Mouse (Mus musculus): ENCODE measurements around the gene Slc7a6os. TPM values are rescaled to one million over a fixed set of nuclear protein-coding genes. Genes with fewer than 3 reads are reported as not detected.
"Not testable (repeated sequence)": the region's sequence is repeated elsewhere in the genome, so short reads cannot be mapped to it uniquely, and the experiment has no call there.

Gene Slc7a6os
- polyA plus RNA-seq, 1 experiment, result 33.7 TPM

DNA sequence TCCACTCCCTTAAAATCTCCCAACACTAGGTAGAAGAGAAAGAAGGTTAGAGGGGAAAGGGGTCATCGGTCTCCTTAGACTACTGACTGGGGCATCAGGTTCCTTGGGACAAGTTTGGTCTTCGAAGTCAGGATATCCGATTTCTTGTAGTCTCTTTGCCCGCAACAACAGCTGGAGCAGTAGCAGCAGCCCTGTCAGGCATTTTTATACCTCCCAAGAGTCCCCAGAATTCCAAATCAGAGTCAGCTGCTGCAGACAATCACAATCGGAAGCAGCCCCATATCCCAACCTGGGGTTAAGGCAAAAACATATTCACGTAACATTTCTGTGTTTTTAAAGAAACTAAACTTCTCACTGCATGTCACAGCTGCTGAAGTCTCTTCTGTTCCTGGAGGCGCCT is 20.8 kb upstream of the Slc7a6os start:
- Histone ChIP-seq H3K4me1 (ENCODE audit: control insufficient read depth, insufficient read depth, low read length) (no peaks in the 10 kb centered on the region), H3K27ac (ENCODE audit: insufficient read depth, low read length) (no peak overlapping the region), H3K4me3 (replicated peaks; ENCODE audit: insufficient read depth, low read depth, low read length) (no peak overlapping the region), H3K27me3 (ENCODE audit: control insufficient read depth, insufficient read depth, low read length) (no peaks in the 10 kb centered on the region)
- no peak for DNase-seq
- TF ChIP-seq CTCF (IDR thresholded peaks at IDR 0.05; ENCODE audit: borderline replicate concordance, insufficient read depth, low read depth, low read length), result no peak
- no peak for TF ChIP-seq POLR2A (IDR thresholded peaks at IDR 0.05; ENCODE audit: borderline replicate concordance, insufficient read depth, low read length)
- WGBS, result 94% methylated on average over 7 of the region's 7 CpGs

DNA sequence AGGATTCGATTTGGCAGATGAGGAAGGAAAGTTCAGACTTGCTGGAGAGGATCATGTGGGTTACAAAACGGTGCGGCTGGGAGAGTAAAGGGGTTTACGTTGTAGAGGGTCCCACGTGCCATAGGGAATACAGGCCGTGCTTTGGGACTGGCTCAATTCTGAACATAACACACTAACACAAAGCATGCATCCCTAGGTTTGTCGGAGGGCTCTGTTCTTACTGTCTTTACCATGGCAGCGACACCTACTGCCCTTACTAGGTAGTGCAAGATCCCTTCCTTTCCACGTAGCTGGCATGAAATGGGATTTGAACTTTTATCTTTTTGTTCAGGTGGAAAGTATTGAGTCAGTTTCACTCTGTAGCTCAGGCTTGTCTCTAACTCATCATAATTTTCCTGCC is 15.9 kb upstream of the Slc7a6os start:
- peak; percentile 48 to 61 for DNase-seq
- 29% methylated on average over 9 of the region's 9 CpGs for WGBS
- TF ChIP-seq POLR2A (IDR thresholded peaks at IDR 0.05; ENCODE audit: borderline replicate concordance, insufficient read depth, low read length) (no peak), CTCF (IDR thresholded peaks at IDR 0.05; ENCODE audit: borderline replicate concordance, insufficient read depth, low read depth, low read length) (peak; percentile 82)
- Histone ChIP-seq H3K27ac (ENCODE audit: insufficient read depth, low read length) (no peak overlapping the region), H3K4me1 (ENCODE audit: control insufficient read depth, insufficient read depth, low read length) (no peaks in the 10 kb centered on the region), H3K4me3 (replicated peaks; ENCODE audit: insufficient read depth, low read depth, low read length) (no peak overlapping the region), H3K27me3 (ENCODE audit: control insufficient read depth, insufficient read depth, low read length) (no peaks in the 10 kb centered on the region)

GRCm38 (mm10) chr8:106219620-106220019 is 8.9 kb upstream of the Slc7a6os start:
- no peaks in the 10 kb centered on the region for H3K27me3 ChIP-seq (ENCODE audit: control insufficient read depth, insufficient read depth, low read length)
- no peak for DNase-seq
- TF ChIP-seq CTCF (IDR thresholded peaks at IDR 0.05; ENCODE audit: borderline replicate concordance, insufficient read depth, low read depth, low read length), result no peak
- TF ChIP-seq POLR2A (IDR thresholded peaks at IDR 0.05; ENCODE audit: borderline replicate concordance, insufficient read depth, low read length), result no peak

GRCm38 (mm10) chr8:106213959-106214358 is 3.2 kb upstream of the Slc7a6os start:
- Histone ChIP-seq H3K27me3 (ENCODE audit: control insufficient read depth, insufficient read depth, low read length) (no peaks in the 10 kb centered on the region), H3K27ac (ENCODE audit: insufficient read depth, low read length) (no peak overlapping the region), H3K4me1 (ENCODE audit: control insufficient read depth, insufficient read depth, low read length) (no peaks in the 10 kb centered on the region), H3K4me3 (replicated peaks; ENCODE audit: insufficient read depth, low read depth, low read length) (no peak overlapping the region)
- 95% methylated on average over 3 of the region's 3 CpGs for WGBS
- DNase-seq, result no peak
- TF ChIP-seq POLR2A (IDR thresholded peaks at IDR 0.05; ENCODE audit: borderline replicate concordance, insufficient read depth, low read length) (no peak), CTCF (IDR thresholded peaks at IDR 0.05; ENCODE audit: borderline replicate concordance, insufficient read depth, low read depth, low read length) (no peak)

More at GRCm38 (mm10) chr8:106219620-106220019, 8.9 kb upstream of the Slc7a6os start:
- Histone ChIP-seq H3K4me3 (replicated peaks; ENCODE audit: insufficient read depth, low read depth, low read length) (no peak overlapping the region), H3K4me1 (ENCODE audit: control insufficient read depth, insufficient read depth, low read length) (no peaks in the 10 kb centered on the region), H3K27ac (ENCODE audit: insufficient read depth, low read length) (no peak overlapping the region)
- 86% methylated on average over 3 of the region's 3 CpGs for WGBS

GRCm38 (mm10) chr8:106211421-106211820 is 686 bp upstream of the Slc7a6os start:
- WGBS, result under 1% methylated on average over 13 of the region's 13 CpGs
- H3K27ac ChIP-seq (ENCODE audit: insufficient read depth, low read length), result no peak overlapping the region
- TF ChIP-seq CTCF (IDR thresholded peaks at IDR 0.05; ENCODE audit: borderline replicate concordance, insufficient read depth, low read depth, low read length) (no peak), POLR2A (IDR thresholded peaks at IDR 0.05; ENCODE audit: borderline replicate concordance, insufficient read depth, low read length) (no peak)

GRCm38 (mm10) chr8:106210035-106210731 is 552 bp downstream of the Slc7a6os start:
- Histone ChIP-seq H3K27me3 (ENCODE audit: control insufficient read depth, insufficient read depth, low read length) (no peaks in the 10 kb centered on the region), H3K27ac (ENCODE audit: insufficient read depth, low read length) (peak overlapping the region; percentile 49), H3K4me1 (ENCODE audit: control insufficient read depth, insufficient read depth, low read length) (no peaks in the 10 kb centered on the region), H3K4me3 (replicated peaks; ENCODE audit: insufficient read depth, low read depth, low read length) (peak overlapping the region; percentile 68)
- WGBS, result under 1% methylated on average over 35 of the region's 35 CpGs
- DNase-seq, result peak in 1 of 2 experiments; percentile 51
- TF ChIP-seq CTCF (IDR thresholded peaks at IDR 0.05; ENCODE audit: borderline replicate concordance, insufficient read depth, low read depth, low read length), result no peak
- TF ChIP-seq POLR2A (IDR thresholded peaks at IDR 0.05; ENCODE audit: borderline replicate concordance, insufficient read depth, low read length), result no peak

More at GRCm38 (mm10) chr8:106211421-106211820, 686 bp upstream of the Slc7a6os start:
- Histone ChIP-seq H3K27me3 (ENCODE audit: control insufficient read depth, insufficient read depth, low read length) (no peaks in the 10 kb centered on the region), H3K4me3 (replicated peaks; ENCODE audit: insufficient read depth, low read depth, low read length) (peak overlapping the region; percentile 68), H3K4me1 (ENCODE audit: control insufficient read depth, insufficient read depth, low read length) (no peaks in the 10 kb centered on the region)
- DNase-seq, result no peak

- not testable (repeated sequence) for DNase-seq; H3K27ac ChIP-seq (ENCODE audit: insufficient read depth, low read length); H3K4me3 ChIP-seq (replicated peaks; ENCODE audit: insufficient read depth, low read depth, low read length); H3K27me3 ChIP-seq (ENCODE audit: control insufficient read depth, insufficient read depth, low read length); H3K4me1 ChIP-seq (ENCODE audit: control insufficient read depth, insufficient read depth, low read length)
- WGBS, result 87% methylated on average over 3 of the region's 3 CpGs
Measured at GRCm38 (mm10) chr8:106199596-106199995, 11.1 kb downstream of the Slc7a6os start.

GRCm38 (mm10) chr8:106198741-106199140 is 12.0 kb downstream of the Slc7a6os start:
- Histone ChIP-seq H3K4me3 (replicated peaks; ENCODE audit: insufficient read depth, low read depth, low read length) (no peak overlapping the region), H3K4me1 (ENCODE audit: control insufficient read depth, insufficient read depth, low read length) (no peaks in the 10 kb centered on the region), H3K27me3 (ENCODE audit: control insufficient read depth, insufficient read depth, low read length) (no peaks in the 10 kb centered on the region), H3K27ac (ENCODE audit: insufficient read depth, low read length) (no peak overlapping the region)
- DNase-seq, result no peak
- WGBS, result 13% methylated on average over 1 of the region's 1 CpGs
- peak; percentile 42; the same call in 1 of the 2 replicates for TF ChIP-seq CTCF (IDR thresholded peaks at IDR 0.05; ENCODE audit: borderline replicate concordance, insufficient read depth, low read depth, low read length)
- no peak for TF ChIP-seq POLR2A (IDR thresholded peaks at IDR 0.05; ENCODE audit: borderline replicate concordance, insufficient read depth, low read length)
